Mouse (Mus musculus) neutrophil, adult 5-6 weeks (primary cell): ENCODE data around the gene Tnip1. TPM values are rescaled to one million over a fixed set of nuclear protein-coding genes. Genes with fewer than 3 reads are reported as not detected.
"Not testable (repeated sequence)": the region's sequence is repeated elsewhere in the genome, so short reads cannot be mapped to it uniquely, and the experiment has no call there.

Experiments used
- ATAC-seq: fragments of 151-379, 151-347 bp; 2 replicates; pipeline ENCODE4 v1.8.0; 2017; ENCODE audit warnings: mild to moderate bottlenecking, moderate TSS enrichment; ENCODE audit not compliant: insufficient number of reproducible peaks, poor library complexity, low FRiP score, severe bottlenecking; ENCODE audit errors: extremely low read depth
- total RNA-seq: library from RNA; stranded (forward); fragments of 200-1000 nt; gene quantifications from 2 replicates; pipeline ENCODE4 v1.2.3, GENCODE M21; 2017

The Tnip1 gene
- total RNA-seq, 1 experiment from 2014 or later: 58.2 TPM

- no peak for ATAC-seq
These were observed 44.4 kb downstream of the Tnip1 start for GRCm38 (mm10) chr11:54918273-54918672.

GRCm38 (mm10) chr11:54917461-54917860 lies 45.3 kb downstream of the Tnip1 start:
- no peak for ATAC-seq

GRCm38 (mm10) chr11:54913841-54914240 lies 48.9 kb downstream of the Tnip1 start:
- ATAC-seq: no peak

- no peak for ATAC-seq
These were observed 50.0 kb downstream of the Tnip1 start for GRCm38 (mm10) chr11:54912503-54913316.

- ATAC-seq: no peak
These were observed 50.8 kb downstream of the Tnip1 start for GRCm38 (mm10) chr11:54911671-54912502.

- no peak for ATAC-seq
These were observed 51.5 kb downstream of the Tnip1 start for GRCm38 (mm10) chr11:54911201-54911600.

GRCm38 (mm10) chr11:54910081-54910665 lies 52.5 kb downstream of the Tnip1 start:
- ATAC-seq: no peak

GRCm38 (mm10) chr11:54909273-54909672 lies 53.4 kb downstream of the Tnip1 start:
- no peak for ATAC-seq

GRCm38 (mm10) chr11:54907259-54907658 lies 55.5 kb downstream of the Tnip1 start:
- ATAC-seq: no peak

GRCm38 (mm10) chr11:54906466-54906865 lies 56.3 kb downstream of the Tnip1 start:
- no peak for ATAC-seq

- no peak for ATAC-seq
These were observed 56.8 kb downstream of the Tnip1 start for GRCm38 (mm10) chr11:54905931-54906330.

- no peak for ATAC-seq
These were observed 57.6 kb downstream of the Tnip1 start for GRCm38 (mm10) chr11:54905086-54905485.

- ATAC-seq: no peak
These were observed 58.6 kb downstream of the Tnip1 start for GRCm38 (mm10) chr11:54903940-54904706.

- ATAC-seq: no peak
These were observed 59.4 kb downstream of the Tnip1 start for GRCm38 (mm10) chr11:54903339-54903738.

GRCm38 (mm10) chr11:54902333-54903323 lies 60.1 kb downstream of the Tnip1 start, which contains the start of gene Gpx3:
Gene Gpx3 (plus strand): TSS chr11:54902453.
- ATAC-seq: no peak

GRCm38 (mm10) chr11:54899657-54900056 lies 63.1 kb downstream of the Tnip1 start:
- ATAC-seq: no peak

- ATAC-seq: no peak
These were observed 65.2 kb downstream of the Tnip1 start for GRCm38 (mm10) chr11:54897470-54897869.

GRCm38 (mm10) chr11:54896646-54897045 lies 66.1 kb downstream of the Tnip1 start:
- ATAC-seq: not testable (repeated sequence)
